Mouse (Mus musculus): Measurements from ENCODE around the gene Tceanc2.

The Tceanc2 gene

DNA sequence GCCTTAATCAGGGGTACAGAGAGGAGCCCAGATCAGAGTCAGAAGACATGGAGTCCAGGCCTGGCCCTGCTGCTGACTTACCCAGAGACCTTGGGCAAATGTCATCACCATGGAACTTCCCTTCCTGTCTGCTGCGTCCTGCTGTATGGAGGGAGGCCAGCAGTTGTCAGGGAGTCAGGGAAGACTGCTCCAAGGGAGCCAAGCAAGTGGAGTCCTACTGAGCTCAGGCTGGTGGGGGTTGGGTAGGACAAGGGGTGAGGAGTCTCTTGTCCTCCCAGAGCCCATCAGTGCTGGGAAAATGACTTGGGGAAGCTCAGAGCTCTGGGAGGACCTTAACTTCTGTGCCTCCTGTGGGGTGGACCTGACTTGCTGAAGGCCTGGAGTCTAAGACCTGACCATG lies 94.6 kb downstream of the Tceanc2 start:
- no peak for DNase-seq (ENCODE audit: low read depth)
